Mouse (Mus musculus) lung, postnatal 36 days (tissue): ENCODE measurements around the gene Wfdc1.

Source experiments
- DNase-seq: peaks from one replicate; pipeline ENCODE4 v3.0.0; 2022; ENCODE audit warnings: mixed read lengths

The Wfdc1 gene

GRCm38 (mm10) chr8:119641058-119641457 is 25.1 kb upstream of the Wfdc1 start:
- DNase-seq = no peak

GRCm38 (mm10) chr8:119642960-119643359 is 23.2 kb upstream of the Wfdc1 start:
- no peak for DNase-seq

GRCm38 (mm10) chr8:119644429-119644960 is 21.7 kb upstream of the Wfdc1 start:
- no peak for DNase-seq

- DNase-seq = no peak
Observed at GRCm38 (mm10) chr8:119644981-119645597, 21.1 kb upstream of the Wfdc1 start.

GRCm38 (mm10) chr8:119646197-119646596 is 20.0 kb upstream of the Wfdc1 start:
- DNase-seq = no peak

GRCm38 (mm10) chr8:119646846-119647245 is 19.3 kb upstream of the Wfdc1 start:
- no peak for DNase-seq

GRCm38 (mm10) chr8:119651324-119651723 is 14.8 kb upstream of the Wfdc1 start:
- no peak for DNase-seq

- peak; percentile 87 for DNase-seq
Observed at GRCm38 (mm10) chr8:119656709-119657464, 9.3 kb upstream of the Wfdc1 start.

GRCm38 (mm10) chr8:119661081-119661480 is 5.1 kb upstream of the Wfdc1 start:
- peak; percentile 85 for DNase-seq

GRCm38 (mm10) chr8:119661892-119662291 is 4.3 kb upstream of the Wfdc1 start:
- peak; percentile 75 for DNase-seq

GRCm38 (mm10) chr8:119663440-119663839 is 2.7 kb upstream of the Wfdc1 start:
- DNase-seq = no peak

GRCm38 (mm10) chr8:119665270-119665669 is 895 bp upstream of the Wfdc1 start:
- DNase-seq = no peak

- DNase-seq = no peak
Observed at GRCm38 (mm10) chr8:119668447-119668846, 2.3 kb downstream of the Wfdc1 start.

- DNase-seq = peak; percentile 82
Observed at GRCm38 (mm10) chr8:119669284-119669683, 3.1 kb downstream of the Wfdc1 start.

- peak; percentile 86 for DNase-seq
Observed at GRCm38 (mm10) chr8:119670419-119671091, 4.4 kb downstream of the Wfdc1 start.

- no peak for DNase-seq
Observed at GRCm38 (mm10) chr8:119673976-119674555, 7.9 kb downstream of the Wfdc1 start.

- DNase-seq = no peak
Observed at GRCm38 (mm10) chr8:119675457-119675856, 9.3 kb downstream of the Wfdc1 start.

- peak; percentile 96 for DNase-seq
Observed at GRCm38 (mm10) chr8:119676389-119676788, 10.2 kb downstream of the Wfdc1 start.

- DNase-seq = peak; percentile 66
Observed at GRCm38 (mm10) chr8:119678138-119678843, 12.1 kb downstream of the Wfdc1 start.

GRCm38 (mm10) chr8:119679184-119679583 is 13.0 kb downstream of the Wfdc1 start:
- DNase-seq = no peak

- peak; percentile 54 for DNase-seq
Observed at GRCm38 (mm10) chr8:119690602-119691001, 24.4 kb downstream of the Wfdc1 start.

- DNase-seq = no peak
Observed at GRCm38 (mm10) chr8:119691989-119692388, 25.8 kb downstream of the Wfdc1 start.

- no peak for DNase-seq
Observed at GRCm38 (mm10) chr8:119694696-119695095, 28.5 kb downstream of the Wfdc1 start.
